Mouse (Mus musculus): ENCODE measurements at regions not wholly inside any gene's neighbourhood (a gene's known extent, or its start where the extent isn't known, plus 50 kb on each side); places are given as distances from the start of the nearest gene placed in this dataset.

GRCm38 (mm10) chr4:52336365-52337017, 102.6 kb upstream of the Smc2 start:
- 13% methylated on average over 4 of the region's 4 CpGs for WGBS
- TF ChIP-seq POLR2A (IDR thresholded peaks at IDR 0.05; ENCODE audit: borderline replicate concordance, insufficient read depth, low read length) (no peak), CTCF (IDR thresholded peaks at IDR 0.05; ENCODE audit: borderline replicate concordance, insufficient read depth, low read depth, low read length) (no peak)
- H3K4me1 ChIP-seq (ENCODE audit: control insufficient read depth, insufficient read depth, low read length): peaks cover under 1% of the 10 kb centered on the region; the same call in 1 of the 2 replicates
- no peaks in the 10 kb centered on the region for H3K27me3 ChIP-seq (ENCODE audit: control insufficient read depth, insufficient read depth, low read length)
- no peak overlapping the region for H3K27ac ChIP-seq (ENCODE audit: insufficient read depth, low read length)
- peak; percentile 14 to 41 for DNase-seq
- H3K4me3 ChIP-seq (replicated peaks; ENCODE audit: insufficient read depth, low read depth, low read length): no peak overlapping the region

GRCm38 (mm10) chr4:52341245-52341644, 97.8 kb upstream of the Smc2 start:
- Histone ChIP-seq H3K27ac (ENCODE audit: insufficient read depth, low read length) (no peak overlapping the region), H3K27me3 (ENCODE audit: control insufficient read depth, insufficient read depth, low read length) (no peaks in the 10 kb centered on the region), H3K4me3 (replicated peaks; ENCODE audit: insufficient read depth, low read depth, low read length) (no peak overlapping the region), H3K4me1 (ENCODE audit: control insufficient read depth, insufficient read depth, low read length) (peaks cover 3% of the 10 kb centered on the region; the same call in 1 of the 2 replicates)
- DNase-seq: peak in 1 of 2 experiments; percentile 13
- TF ChIP-seq POLR2A (IDR thresholded peaks at IDR 0.05; ENCODE audit: borderline replicate concordance, insufficient read depth, low read length): no peak
- no peak for TF ChIP-seq CTCF (IDR thresholded peaks at IDR 0.05; ENCODE audit: borderline replicate concordance, insufficient read depth, low read depth, low read length)

- Histone ChIP-seq H3K27ac (ENCODE audit: insufficient read depth, low read length) (no peak overlapping the region), H3K4me3 (replicated peaks; ENCODE audit: insufficient read depth, low read depth, low read length) (no peak overlapping the region), H3K27me3 (ENCODE audit: control insufficient read depth, insufficient read depth, low read length) (no peaks in the 10 kb centered on the region), H3K4me1 (ENCODE audit: control insufficient read depth, insufficient read depth, low read length) (no peaks in the 10 kb centered on the region)
- no peak for DNase-seq
- TF ChIP-seq CTCF (IDR thresholded peaks at IDR 0.05; ENCODE audit: borderline replicate concordance, insufficient read depth, low read depth, low read length) (no peak), POLR2A (IDR thresholded peaks at IDR 0.05; ENCODE audit: borderline replicate concordance, insufficient read depth, low read length) (no peak)
- WGBS: 63% methylated on average over 6 of the region's 6 CpGs
These were observed 77.3 kb upstream of the Smc2 start for GRCm38 (mm10) chr4:52361751-52362150.

GRCm38 (mm10) chr4:52365866-52366265, 73.2 kb upstream of the Smc2 start:
- no peak for DNase-seq
- no peak overlapping the region for H3K27ac ChIP-seq (ENCODE audit: insufficient read depth, low read length)
- WGBS: 86% methylated on average over 4 of the region's 4 CpGs

GRCm38 (mm10) chr4:52368527-52368926, 70.5 kb upstream of the Smc2 start:
- Histone ChIP-seq H3K27me3 (ENCODE audit: control insufficient read depth, insufficient read depth, low read length) (no peaks in the 10 kb centered on the region), H3K4me3 (replicated peaks; ENCODE audit: insufficient read depth, low read depth, low read length) (no peak overlapping the region), H3K27ac (ENCODE audit: insufficient read depth, low read length) (no peak overlapping the region), H3K4me1 (ENCODE audit: control insufficient read depth, insufficient read depth, low read length) (no peaks in the 10 kb centered on the region)
- TF ChIP-seq CTCF (IDR thresholded peaks at IDR 0.05; ENCODE audit: borderline replicate concordance, insufficient read depth, low read depth, low read length) (no peak), POLR2A (IDR thresholded peaks at IDR 0.05; ENCODE audit: borderline replicate concordance, insufficient read depth, low read length) (no peak)
- DNase-seq: no peak
- WGBS: 92% methylated on average over 3 of the region's 3 CpGs

More at GRCm38 (mm10) chr4:52365866-52366265, 73.2 kb upstream of the Smc2 start:
- Histone ChIP-seq H3K27me3 (ENCODE audit: control insufficient read depth, insufficient read depth, low read length) (no peaks in the 10 kb centered on the region), H3K4me1 (ENCODE audit: control insufficient read depth, insufficient read depth, low read length) (no peaks in the 10 kb centered on the region), H3K4me3 (replicated peaks; ENCODE audit: insufficient read depth, low read depth, low read length) (no peak overlapping the region)
- TF ChIP-seq CTCF (IDR thresholded peaks at IDR 0.05; ENCODE audit: borderline replicate concordance, insufficient read depth, low read depth, low read length): no peak
- TF ChIP-seq POLR2A (IDR thresholded peaks at IDR 0.05; ENCODE audit: borderline replicate concordance, insufficient read depth, low read length): no peak

Measured in cerebellum, adult 2 months (tissue).